Mouse (Mus musculus): ENCODE measurements at regions not wholly inside any gene's neighbourhood (a gene's known extent, or its start where the extent isn't known, plus 50 kb on each side); places are given as distances from the start of the nearest gene placed in this dataset.

DNA sequence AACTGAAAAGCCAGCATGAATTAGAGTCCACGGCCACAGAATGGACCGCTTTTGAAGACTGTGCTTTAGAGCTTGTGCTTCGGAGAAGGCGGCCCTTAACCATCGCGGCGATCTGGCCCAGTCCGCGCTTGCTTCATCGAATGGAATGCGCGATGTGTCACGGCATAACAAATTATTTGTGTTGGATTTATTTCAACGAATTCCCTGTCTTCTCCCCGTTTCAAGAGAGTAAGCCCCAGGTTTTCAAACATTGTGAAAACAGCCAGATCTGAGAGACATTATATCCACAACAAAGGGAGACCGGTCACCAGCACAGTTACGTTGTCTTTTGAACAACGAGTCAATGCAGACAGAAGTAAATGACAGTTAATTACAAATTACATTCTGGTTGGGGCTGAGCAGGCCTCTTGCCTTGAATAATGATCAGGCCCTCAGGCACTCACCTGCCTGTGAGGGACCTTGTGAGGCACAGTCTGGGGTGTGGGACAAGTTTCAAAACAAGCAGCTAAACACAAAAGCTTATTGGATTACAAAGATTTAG, 275.9 kb upstream of the Irx2 start:
- no peak for DNase-seq (ENCODE audit: extremely low spot score, low spot score)

DNA sequence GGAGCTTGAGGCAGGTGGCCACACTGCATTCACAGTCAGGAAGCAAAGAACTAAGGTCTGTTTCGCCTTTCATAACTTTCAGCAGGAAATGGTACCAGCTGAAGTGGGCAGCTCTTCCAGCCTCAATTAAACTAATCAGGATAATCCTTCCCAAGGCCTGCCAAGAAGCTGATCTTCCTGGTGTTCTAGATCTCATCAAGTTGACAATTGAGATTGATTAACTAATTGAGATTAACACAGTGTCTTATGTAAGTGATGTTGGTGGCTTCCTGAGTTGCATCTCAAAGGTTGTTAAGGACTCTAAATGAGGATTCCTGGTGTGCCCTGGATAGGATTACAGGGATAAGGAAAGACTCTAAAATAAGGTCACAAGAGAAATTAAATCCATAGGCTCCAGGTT, 273.3 kb upstream of the Irx2 start:
- DNase-seq (ENCODE audit: extremely low spot score, low spot score): no peak

DNA sequence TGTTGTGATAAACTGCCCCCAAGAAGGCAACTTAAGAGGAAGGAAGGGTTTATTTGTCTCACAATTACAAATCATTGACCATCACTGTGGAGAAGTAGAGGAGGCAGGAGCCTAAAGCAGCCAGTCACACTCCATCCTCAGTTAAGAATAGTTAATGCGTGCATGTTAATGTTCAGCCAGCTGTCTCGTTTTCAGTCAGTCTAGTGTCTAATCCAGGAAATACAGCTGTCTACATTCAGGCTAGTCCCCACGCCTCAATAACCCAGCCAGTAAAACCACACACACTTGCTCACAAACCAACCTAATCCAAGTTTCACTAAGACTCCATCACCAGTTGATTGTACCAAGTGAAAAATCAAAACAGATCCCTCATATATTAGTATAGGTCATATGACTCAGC, 272.8 kb upstream of the Irx2 start:
- no peak for DNase-seq (ENCODE audit: extremely low spot score, low spot score)

DNA sequence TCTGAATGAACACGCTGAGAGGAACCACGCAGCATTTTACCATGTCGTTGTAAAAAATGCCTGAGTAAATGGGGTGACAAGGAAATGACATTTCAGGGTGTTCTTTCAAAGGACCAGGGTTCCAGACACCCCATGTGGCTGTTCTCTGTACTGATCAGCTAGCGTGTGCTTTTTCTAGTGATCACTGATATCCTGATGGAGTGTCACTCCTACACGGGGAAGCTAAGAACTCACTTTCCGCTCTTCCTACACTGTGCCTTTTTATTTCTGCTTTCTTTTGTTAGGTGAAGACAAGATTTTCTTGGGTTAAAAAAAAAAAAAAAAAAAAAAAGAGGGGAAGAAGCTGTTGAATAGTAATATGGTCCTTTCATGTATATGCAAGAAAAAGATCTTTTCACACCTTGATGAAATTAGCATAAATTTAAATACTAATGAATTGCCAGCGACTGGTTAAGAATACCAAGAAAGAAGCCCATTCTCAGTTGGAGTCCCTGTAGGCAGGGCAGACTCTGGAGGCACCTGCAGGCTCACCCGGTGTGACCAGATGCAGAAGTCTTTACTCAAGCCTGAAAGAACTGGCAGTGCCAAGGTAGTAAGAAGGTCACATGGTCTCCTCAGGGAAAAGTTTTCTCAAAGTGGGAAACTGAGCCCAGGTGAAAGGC, 270.2 kb upstream of the Irx2 start:
- no peak for DNase-seq (ENCODE audit: extremely low spot score, low spot score)

DNA sequence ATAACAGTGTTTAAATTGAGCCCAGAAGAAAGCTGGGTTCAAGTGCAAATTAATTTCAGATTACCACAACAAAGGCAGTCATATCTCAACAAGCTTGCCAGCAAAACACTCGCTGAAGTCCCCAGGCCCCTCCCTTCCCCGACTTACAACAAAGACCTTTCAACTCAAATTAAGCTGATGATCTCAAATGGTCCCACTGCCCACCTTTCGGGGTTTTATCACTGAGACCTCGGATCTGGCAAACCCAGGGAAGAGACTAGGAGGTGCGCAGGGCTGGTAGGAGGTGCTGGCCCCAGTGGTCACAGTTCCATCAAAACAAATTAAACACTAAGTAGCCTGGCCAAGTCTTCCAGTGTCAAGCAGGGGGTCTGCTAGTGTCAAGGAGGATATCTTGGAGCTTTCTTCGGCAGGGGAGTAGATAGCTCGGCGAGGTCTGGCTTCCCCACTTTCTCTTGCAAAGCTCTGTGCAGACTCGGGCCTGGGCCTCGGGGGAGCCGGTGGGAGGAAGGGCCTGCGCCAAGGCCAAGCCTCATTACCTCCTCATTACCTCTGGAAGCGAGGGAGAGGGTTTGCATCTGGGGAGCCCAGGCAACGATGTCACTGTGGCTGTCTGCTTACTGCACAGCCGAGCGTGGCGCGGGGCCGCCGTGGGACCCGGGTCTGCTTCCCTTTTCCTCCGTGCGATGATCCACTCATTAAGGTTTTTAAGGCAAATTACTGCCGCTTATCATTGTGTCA, 262.9 kb upstream of the Irx2 start:
- DNase-seq (ENCODE audit: extremely low spot score, low spot score): peak; percentile 52

DNA sequence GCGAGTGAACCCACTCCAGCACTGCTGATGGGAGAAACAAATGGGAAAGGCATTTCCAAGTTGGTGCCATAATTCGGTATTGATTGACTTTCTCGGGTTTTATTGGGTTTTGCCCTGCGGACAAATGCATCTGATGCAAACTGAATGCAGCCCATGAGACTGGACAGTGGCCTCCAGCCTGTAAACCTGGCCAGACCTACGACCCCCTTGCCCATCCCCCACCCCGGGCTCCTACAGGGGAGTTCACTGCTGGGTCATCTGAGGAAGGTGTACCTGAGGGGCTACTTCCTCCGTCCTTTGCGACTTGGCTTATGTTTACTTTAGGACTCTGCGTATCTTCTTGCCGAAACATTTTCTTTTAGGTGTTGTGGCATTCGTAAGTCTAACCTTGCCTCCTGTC, 262.3 kb upstream of the Irx2 start:
- DNase-seq (ENCODE audit: extremely low spot score, low spot score): no peak

DNA sequence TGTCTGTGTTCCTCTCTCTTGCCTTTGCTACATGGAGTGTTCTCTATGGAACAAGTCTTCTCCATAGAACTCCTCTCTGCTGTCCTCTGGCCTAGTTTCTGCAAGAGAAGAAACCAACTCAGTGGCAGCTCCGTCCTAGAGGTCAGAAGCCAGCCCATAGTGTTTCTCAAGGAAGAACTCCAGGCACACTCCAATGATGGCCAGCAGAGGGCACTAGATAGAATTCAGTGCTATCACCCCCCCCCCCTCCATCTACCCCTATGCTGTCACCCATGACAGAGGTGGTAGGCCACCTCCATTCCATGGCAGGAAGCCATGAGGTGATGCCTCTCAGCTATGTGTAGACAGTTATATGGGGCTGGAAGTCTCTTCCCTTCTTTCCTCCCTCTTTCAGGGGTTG, 258.5 kb upstream of the Irx2 start:
- DNase-seq (ENCODE audit: extremely low spot score, low spot score): no peak

DNA sequence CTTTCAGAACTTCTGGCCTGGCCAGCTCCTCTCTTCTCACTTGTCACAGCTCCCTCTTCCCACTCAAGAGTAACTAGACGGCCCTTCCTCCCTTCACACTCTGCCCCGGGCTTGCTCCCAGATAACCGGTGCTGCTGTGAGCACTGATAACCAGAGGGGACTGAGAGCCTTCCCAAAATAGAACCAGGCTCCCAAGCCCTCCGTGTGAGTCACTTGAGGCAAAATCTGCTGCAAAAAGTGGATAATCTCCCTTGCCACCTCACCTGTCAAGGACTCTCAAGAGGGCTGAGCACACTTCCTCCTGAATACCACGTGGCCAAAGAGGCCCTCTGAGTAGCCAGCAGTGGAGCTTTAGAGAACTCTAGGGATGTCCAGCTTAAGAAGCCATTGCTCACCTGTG, 257.6 kb upstream of the Irx2 start:
- DNase-seq (ENCODE audit: extremely low spot score, low spot score): no peak

DNA sequence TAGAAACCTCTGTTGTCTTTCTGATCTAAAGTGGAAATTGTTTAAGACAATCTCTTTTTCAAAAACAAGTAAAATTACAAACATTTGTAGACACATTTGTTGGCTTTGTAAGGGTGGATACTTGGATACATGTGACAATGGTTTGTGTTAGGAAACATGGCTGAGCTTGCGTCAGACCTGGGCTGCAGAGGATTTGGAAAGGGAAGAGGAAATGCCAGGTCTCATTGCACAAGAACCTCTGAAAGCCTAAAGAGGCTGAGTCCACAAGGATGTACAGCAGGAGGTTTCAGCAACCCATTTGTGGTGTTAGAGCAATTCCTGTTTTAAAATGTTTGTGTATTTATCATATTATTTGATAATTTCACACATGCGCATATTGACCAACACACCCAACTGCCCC, 235.3 kb upstream of the Irx2 start:
- no peak for DNase-seq (ENCODE audit: extremely low spot score, low spot score)

DNA sequence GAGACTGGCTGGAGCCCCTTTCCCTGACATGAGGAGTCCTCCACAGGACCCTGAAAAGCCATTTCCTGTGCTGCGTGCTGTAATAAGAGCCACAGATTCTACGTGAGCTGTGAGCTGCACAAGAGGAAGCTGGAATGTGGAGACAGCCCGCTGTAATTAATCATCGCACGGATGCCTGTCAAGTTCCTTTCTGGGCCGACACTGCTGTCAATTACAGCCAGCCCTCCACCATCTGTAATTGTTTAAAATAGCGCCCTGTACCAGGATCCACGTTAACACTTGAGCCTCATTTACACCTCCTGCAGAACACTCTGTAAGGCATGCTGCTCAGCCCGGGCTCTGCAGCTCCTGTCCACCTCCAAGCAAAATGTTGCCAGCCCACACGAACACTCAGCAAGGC, 227.9 kb upstream of the Irx2 start:
- DNase-seq (ENCODE audit: extremely low spot score, low spot score): peak; percentile 65

DNA sequence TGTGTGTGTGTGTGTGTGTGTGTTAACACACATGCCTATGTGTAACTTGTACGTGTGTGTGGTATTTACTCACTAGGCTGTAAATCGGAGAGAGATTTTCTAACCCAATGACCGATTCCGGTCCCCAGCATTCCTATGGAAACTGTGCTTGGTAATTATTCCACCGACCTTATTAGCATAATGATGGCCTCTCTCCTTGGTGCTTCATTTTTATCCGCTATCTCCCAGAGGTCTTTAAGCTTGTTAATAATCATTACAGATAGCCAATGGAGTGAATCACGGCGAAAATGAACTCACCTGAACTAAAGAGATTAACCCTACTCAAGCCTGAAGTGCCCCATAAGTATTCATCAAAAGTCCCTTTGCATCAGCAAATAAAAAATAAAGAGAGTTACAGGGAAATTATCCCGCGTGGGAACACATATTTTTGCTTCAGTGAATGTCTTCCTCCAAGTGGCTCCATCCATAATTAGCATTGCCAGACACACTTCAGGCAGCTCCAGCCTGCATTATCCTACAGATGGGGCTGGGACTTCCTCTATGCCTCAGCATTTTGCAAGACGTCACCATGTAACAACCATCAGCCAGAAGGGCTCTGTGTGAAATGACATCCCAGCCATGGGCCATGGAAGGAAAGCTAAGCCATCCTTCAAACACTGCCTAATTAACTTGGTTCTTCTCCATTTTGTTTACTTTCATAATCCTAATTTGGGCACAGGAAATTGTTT, 219.2 kb upstream of the Irx2 start:
- no peak for DNase-seq (ENCODE audit: extremely low spot score, low spot score)

DNA sequence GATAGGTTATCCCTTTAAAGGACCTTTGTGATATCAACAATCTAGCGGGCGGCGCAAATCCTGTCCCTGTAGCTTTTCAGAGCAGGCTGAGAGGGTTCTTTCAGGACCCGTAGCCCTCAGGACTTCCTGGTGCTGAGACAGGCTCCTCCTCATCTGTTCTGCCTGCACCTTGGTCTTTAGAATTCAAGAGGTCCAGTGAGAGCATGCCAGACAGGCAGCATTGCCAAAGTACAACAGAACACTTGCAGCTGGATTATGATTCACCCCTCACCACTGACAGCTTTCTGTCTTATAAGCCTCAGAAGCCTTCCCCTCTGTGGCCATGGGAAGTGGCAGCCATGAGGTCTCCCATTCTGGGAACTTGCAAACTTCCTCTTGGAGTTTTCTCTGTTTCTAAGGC, 216.0 kb upstream of the Irx2 start:
- DNase-seq (ENCODE audit: extremely low spot score, low spot score): no peak

DNA sequence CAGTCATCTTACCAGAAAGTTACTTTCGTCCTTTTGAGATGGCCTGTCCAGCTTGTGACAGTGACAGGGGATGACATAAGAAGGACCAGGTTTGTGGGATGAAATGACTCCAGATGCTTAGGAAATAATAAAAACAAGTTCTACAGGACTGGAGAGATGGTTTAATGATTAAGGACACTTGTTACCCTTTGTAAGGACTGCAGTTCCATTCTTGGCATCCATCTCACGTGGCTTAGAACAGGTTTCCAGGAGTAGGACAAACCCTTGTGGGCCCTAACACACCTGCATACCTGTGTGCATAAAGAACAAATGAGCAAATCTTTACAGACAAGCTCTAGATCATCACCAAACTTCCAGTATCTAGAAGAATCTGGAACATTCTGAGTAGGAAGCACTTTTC, 211.6 kb upstream of the Irx2 start:
- no peak for DNase-seq (ENCODE audit: extremely low spot score, low spot score)

DNA sequence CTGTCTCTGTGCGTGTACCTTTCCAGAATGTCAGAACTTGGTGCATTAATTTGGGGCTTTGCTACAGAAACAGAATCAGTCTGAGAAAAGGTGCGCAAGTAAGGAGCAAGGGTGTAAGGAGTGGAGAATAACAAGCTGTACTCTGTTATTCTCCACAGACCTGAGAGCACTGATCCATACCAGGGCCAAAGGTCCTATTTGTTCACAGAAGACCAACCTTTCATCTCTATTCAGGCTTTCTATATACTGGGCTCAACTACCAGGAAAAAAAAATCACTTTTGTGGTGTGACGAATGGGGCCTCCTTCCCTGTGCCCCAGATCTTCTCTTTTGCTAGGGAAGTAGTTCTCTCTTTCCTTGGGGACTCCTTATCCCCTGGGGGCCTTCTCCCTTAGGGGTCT, 210.8 kb upstream of the Irx2 start:
- DNase-seq (ENCODE audit: extremely low spot score, low spot score): no peak

DNA sequence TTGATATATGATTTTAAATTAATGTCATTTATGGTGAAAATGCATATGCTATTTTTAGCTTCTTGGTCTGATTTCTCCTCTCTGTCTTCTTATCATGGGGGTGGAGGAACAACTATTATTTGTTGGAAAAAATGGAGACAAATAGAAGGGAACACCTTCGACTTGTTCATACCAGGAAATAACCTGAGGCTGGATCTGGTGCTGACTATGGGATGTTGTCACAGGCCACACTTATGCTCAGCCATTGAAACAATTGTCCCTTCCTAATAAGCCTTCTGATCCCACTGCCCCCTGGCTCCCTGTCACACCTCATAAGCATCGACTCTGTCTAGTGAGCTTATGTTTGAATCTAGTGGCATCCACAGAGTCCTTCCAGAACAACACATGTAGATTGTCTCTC, 210.3 kb upstream of the Irx2 start:
- DNase-seq (ENCODE audit: extremely low spot score, low spot score): no peak

DNA sequence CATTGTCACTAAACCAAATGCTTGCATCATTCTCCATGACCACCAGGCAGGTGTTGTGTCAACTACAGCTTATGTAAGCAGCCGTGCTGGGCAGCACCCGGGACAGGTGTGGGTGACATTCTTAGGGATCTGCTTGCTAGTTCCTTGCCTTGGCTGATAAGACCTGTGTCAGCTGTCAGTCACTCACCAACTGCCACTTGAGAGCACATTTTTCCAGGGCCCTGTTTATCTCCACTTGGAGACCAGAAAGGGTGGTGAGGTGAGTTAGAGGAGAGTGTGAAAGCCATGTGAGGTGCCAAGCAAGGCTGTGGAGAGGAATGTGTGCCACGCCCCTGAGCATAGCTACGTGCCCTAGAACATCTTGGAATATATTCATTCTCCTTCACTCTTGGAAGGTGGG, 209.1 kb upstream of the Irx2 start:
- DNase-seq (ENCODE audit: extremely low spot score, low spot score): no peak

DNA sequence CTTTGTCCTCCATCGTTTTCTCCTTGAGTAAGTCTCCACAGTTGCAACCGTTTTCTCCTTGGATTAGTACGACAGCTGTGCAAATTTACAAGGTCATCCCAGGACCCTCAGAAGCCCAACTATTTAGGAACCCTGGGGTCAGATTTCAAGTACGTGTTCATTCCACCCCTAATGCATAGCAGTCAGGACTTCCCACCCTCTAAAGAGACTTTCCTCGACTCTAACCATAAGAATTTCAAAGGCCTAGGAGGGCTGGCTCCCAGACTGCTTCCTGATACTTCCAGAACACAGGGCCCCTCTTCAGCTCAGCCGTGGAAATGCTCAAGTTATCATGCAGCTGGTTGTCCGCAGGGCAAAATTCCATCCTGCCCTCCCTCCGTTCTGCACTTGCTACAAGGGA, 202.7 kb upstream of the Irx2 start:
- DNase-seq (ENCODE audit: extremely low spot score, low spot score): peak; percentile 20

DNA sequence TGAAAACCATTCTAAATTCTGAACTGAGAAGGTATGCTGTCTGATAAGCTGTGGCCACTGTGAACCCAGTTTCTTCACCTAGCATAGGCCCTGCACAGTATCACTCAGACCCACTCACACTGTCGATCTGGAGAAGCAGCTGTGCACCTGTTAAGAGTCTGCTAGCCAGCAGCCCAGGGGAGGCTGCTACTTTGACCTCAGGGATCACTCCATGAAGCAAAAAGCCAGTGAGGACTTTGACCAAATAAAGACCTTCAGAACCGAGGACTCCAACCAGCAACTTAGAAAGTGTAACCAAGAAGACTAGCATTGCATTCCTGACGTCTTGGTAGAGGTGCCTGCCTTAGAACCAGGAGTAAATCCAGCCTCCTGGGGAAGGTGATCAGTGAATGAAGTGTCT, 183.3 kb upstream of the Irx2 start:
- no peak for DNase-seq (ENCODE audit: extremely low spot score, low spot score)

DNA sequence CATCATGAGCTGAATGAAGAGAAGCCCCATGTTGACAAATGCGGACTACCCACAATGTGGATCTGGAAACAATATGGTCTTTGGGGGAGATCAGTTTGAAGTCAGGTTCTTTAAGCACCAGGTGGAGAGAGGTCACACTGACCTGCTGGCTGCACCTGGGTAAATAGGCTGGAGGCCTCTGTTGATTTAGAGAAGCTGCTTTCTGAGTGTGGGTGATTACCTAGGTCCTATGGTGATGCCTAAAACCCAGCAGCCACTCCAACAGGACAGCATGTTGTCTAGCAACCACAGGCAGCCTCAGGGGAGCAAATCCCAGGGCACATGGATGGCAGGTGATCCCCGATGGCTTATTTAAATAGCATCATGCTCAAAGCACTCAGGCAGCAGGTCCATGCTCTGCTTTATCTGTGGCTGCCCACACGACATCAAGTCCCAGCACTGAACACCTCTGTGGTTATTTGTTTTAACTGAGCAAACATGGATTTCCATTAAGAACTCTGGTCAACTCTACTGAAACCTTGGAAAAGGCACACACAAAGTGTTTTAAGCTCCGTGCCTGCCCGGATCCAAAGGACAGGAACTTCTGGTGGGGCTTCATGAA, 180.1 kb upstream of the Irx2 start:
- DNase-seq (ENCODE audit: extremely low spot score, low spot score): no peak

DNA sequence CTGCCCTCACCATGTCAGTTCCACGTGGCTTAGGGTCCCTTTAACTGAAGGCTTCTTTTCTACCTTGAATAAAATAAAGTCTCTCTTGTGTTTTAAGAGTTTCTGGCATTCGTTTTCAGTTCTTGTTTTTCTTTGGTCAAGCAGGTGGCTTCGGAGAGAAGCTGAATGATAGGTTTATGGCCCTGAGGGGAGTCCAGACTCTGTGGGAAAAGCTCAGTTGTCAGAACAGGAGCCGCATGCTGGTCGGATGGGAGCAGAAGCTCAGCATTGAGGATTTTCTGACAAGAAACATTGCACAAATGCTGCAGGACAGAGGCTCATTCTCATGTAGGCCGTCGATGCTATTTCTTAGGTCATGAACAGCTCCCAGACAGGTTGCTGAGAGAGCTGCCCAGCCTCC, 133.3 kb upstream of the Irx2 start:
- DNase-seq (ENCODE audit: extremely low spot score, low spot score): no peak

DNA sequence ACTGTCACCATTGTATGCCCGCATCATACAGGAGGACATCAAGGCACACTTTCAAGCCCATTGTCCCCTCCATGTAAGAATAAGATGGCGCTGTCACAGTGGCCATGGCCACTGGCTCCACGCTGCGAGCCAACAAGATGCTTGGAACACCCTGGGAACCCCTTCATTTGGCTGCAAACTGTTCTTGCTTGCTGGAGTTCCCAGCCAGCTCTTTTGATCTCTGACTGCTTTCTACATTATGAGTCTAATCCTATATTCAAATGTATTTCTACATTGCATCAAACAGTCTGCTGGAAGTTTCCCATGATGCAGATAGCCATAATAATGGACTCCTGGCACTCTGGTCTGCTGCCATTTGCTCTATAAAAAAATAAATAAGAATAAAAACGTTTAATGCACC, 131.6 kb upstream of the Irx2 start:
- no peak for DNase-seq (ENCODE audit: extremely low spot score, low spot score)

DNA sequence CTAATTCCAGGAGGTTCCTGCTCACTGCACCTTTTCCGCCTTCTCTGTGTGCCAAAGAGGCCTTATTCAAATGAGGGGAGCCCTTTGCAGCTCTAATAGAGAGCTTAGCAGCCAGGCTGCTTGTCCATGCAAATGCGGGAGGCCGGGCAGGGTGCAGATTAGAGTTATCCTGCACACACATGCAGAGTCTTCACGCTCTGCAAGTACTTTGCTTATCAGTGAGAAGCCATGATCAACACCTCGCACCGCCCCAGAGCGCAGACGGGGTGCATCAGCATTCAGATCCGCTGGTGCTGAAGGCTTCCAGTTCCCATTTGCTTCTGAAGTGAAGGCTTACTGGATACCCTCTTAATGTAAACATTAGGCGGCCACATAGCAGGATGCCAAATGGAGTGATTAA, 131.1 kb upstream of the Irx2 start:
- no peak for DNase-seq (ENCODE audit: extremely low spot score, low spot score)
